Mouse (Mus musculus): ENCODE results near the gene Ing3.

- TF ChIP-seq CTCF (conservative IDR thresholded peaks at IDR 0.05; ENCODE audit: low read length) (no peak), NANOG (IDR thresholded peaks at IDR 0.05; ENCODE audit: borderline replicate concordance, low read length) (no peak), POU5F1 (IDR thresholded peaks at IDR 0.05; ENCODE audit: borderline replicate concordance, low read length) (no peak)
These were observed 65.0 kb downstream of the Ing3 start for GRCm38 (mm10) chr6:22014291-22014911.
